Mouse (Mus musculus) liver, postnatal 0 days (tissue): ENCODE data around the gene Fam104a. TPM values are rescaled to one million over a fixed set of nuclear protein-coding genes. Genes with fewer than 3 reads are reported as not detected.

Source experiments
- ATAC-seq: fragments of 200-750 bp; cut with Nextera tagmentation; 2 replicates; pipeline ENCODE4 v1.8.0; 2017; ENCODE audit warnings: mild to moderate bottlenecking, moderate library complexity
- DNase-seq: peaks from one replicate; pipeline ENCODE4 v3.0.0-alpha.2; 2016
- H3K27ac ChIP-seq: fragments of 300-500 bp; sonication (generic); 2 replicates; pipeline ENCODE4 v1.5.1; 2014; ENCODE audit warnings: antibody characterized with exemption, moderate library complexity, mild to moderate bottlenecking, low read depth
- H3K27me3 ChIP-seq: fragments of 300-500 bp; sonication (generic); 2 replicates; pipeline ENCODE4 v1.6.1; 2014; ENCODE audit warnings: low read length, control low read depth, mixed read lengths; ENCODE audit not compliant: insufficient read depth
- H3K36me3 ChIP-seq: fragments of 300-500 bp; sonication (generic); replicated peaks from 2 replicates; pipeline ENCODE4 v1.6.1; 2014; ENCODE audit warnings: mild to moderate bottlenecking, control low read depth, low read length, moderate library complexity, mixed read lengths; ENCODE audit not compliant: insufficient read depth
- H3K4me1 ChIP-seq: fragments of 300-500 bp; sonication (generic); 2 replicates; pipeline ENCODE4 v1.6.1; 2014; ENCODE audit warnings: antibody characterized with exemption, mild to moderate bottlenecking, control low read depth; ENCODE audit not compliant: insufficient read depth
- H3K4me2 ChIP-seq: fragments of 300-500 bp; sonication (generic); 2 replicates; pipeline ENCODE4 v1.6.1; 2014; ENCODE audit warnings: low read depth, mild to moderate bottlenecking, low read length, moderate library complexity, mixed read lengths
- H3K4me3 ChIP-seq: fragments of 300-500 bp; sonication (generic); 2 replicates; pipeline ENCODE4 v1.5.1; 2014; ENCODE audit warnings: low read depth, low read length
- H3K9ac ChIP-seq: fragments of 300-500 bp; sonication (generic); replicated peaks from 2 replicates; pipeline ENCODE4 v1.6.1; 2014; ENCODE audit warnings: mild to moderate bottlenecking, moderate library complexity
- H3K9me3 ChIP-seq: fragments of 300-500 bp; sonication (generic); 2 replicates; pipeline ENCODE4 v1.6.1; 2016; ENCODE audit warnings: mild to moderate bottlenecking, control low read depth, low read length, mixed read lengths
- CTCF ChIP-seq: sonication (generic); IDR thresholded peaks from 2 replicates; pipeline ENCODE4 v1.5.1; 2016; ENCODE audit warnings: antibody characterized with exemption, low read depth
- EP300 ChIP-seq: IDR thresholded peaks from 2 replicates; pipeline ENCODE4 v1.6.1; 2016; ENCODE audit warnings: antibody characterized with exemption, low read depth, mild to moderate bottlenecking
- WGBS: fragments of 180-500 bp; shearing (Covaris S2); extraction: QIAGEN DNeasy Blood & Tissue Kit; methylation state at CpG from one replicate; pipeline ENCODE4 v1.1.7; 2014; ENCODE audit not compliant: insufficient replicate concordance; 5-methylcytosine and 5-hydroxymethylcytosine counted together
- polyA plus RNA-seq: library from polyadenylated mRNA; unstranded; fragments of >200 nt; fragmentation: Nextera tagmentation; extraction: Ambion mirVana; gene quantifications from 2 replicates; pipeline ENCODE4 v1.2.1, GENCODE M21; 2015

Gene Fam104a
- polyA plus RNA-seq: 24.1 and 26.5 TPM in 2 replicates

DNA sequence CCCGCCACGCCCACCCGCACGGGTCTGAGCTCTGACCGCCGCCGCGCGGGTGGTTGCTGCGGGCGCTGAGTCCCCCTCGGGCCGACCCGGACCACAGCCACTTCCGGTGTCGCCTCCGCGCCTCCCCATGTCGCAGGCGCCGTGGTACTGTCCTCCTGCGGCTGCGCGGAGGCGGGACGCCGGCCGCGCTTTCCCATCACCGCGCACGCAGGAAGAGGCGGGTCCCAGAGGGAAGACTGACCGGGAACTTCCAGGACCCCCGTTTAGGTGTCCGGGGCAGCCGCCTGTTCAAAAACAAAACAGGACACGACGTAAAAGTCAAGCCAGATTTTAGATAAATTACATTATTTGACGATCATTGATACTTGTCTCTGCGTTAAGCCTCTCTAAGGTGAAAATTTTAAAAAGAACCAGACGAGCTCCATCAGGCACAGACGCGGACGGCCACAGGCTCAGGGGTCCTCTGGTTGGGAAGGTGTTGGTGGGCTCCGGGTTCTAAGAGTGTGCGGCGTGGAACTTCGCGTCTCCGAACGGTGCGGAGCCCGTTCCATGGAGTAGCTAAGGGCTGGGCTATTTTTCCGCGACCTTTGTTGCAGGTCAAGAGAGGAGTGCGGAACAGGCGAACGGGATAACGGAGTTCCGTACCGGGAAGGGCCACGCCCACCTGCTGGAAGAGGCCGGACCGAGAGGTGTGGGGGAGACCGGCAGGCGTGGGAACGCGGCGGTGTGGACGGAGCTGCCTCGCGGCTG, at the start of gene Fam104a, which contains the start of gene D11Wsu47e:
Gene Fam104a, minus strand, starts transcription at position 199 of the 750 bp plus-strand sequence.
Gene D11Wsu47e, plus strand, starts transcription at position 456 of the 750 bp plus-strand sequence.
- TF ChIP-seq EP300: peak; percentile 91
- TF ChIP-seq CTCF: no peak
- H3K27ac ChIP-seq: peak within 1 kb of the TSS; percentile 98
- peak within 1 kb of the TSS; percentile 95 for H3K4me2 ChIP-seq
- H3K4me1 ChIP-seq: peaks cover 31% of the 10 kb centered on the region
- H3K27me3 ChIP-seq: no peaks in the 10 kb centered on the region
- peak; percentile 95 for DNase-seq
- peak; percentile 90 for ATAC-seq
- no peaks in the 10 kb centered on the region for H3K9me3 ChIP-seq
- H3K9ac ChIP-seq: peak within 1 kb of the TSS; percentile 97
- H3K36me3 ChIP-seq: peaks cover 18% of the 10 kb centered on the region; the same call in 1 of the 2 replicates
- under 1% methylated on average over 67 of the region's 73 CpGs for WGBS
- peak within 1 kb of the TSS; percentile 97 for H3K4me3 ChIP-seq

- Histone ChIP-seq H3K27me3 (no peaks in the 10 kb centered on the region), H3K9me3 (no peaks in the 10 kb centered on the region), H3K4me3 (no peak overlapping the region), H3K27ac (no peak overlapping the region), H3K9ac (no peak overlapping the region), H3K36me3 (peaks cover 27% of the 10 kb centered on the region), H3K4me2 (no peak overlapping the region), H3K4me1 (peaks cover 50% of the 10 kb centered on the region)
- 96% methylated on average over 10 of the region's 10 CpGs for WGBS
- DNase-seq (no peak), ATAC-seq (no peak)
- TF ChIP-seq CTCF: peak; percentile 40
- no peak for TF ChIP-seq EP300
These were observed 48.1 kb upstream of the Fam104a start for GRCm38 (mm10) chr11:113731945-113732612.

DNA sequence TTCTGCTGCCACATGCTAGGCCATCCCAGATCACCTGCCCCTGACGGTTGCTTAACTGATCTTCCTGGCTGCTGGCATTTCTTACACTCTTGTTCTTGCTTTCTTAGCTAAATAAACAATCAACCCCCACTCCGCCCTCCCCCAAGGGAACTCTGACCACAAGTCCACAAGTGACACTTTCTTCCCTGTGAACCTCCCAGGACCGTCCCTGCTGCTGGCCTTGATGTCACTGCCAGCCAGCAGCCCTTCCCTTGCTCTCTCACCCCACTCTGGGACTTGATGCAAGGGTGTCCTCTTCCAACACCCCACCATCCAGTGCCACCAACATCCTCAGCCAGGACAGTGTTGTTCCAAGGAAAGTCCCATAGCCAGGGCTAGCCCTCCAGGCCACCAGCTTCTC, 46.9 kb upstream of the Fam104a start:
- H3K4me3 ChIP-seq: no peak overlapping the region
- H3K9me3 ChIP-seq: no peaks in the 10 kb centered on the region
- H3K4me2 ChIP-seq: no peak overlapping the region
- ATAC-seq: peak; percentile 22; the same call in 1 of the 2 replicates
- no peaks in the 10 kb centered on the region for H3K27me3 ChIP-seq
- peaks cover 33% of the 10 kb centered on the region for H3K36me3 ChIP-seq
- DNase-seq: peak; percentile 48
- 54% methylated on average over 3 of the region's 3 CpGs for WGBS
- H3K4me1 ChIP-seq: peaks cover 47% of the 10 kb centered on the region
- H3K27ac ChIP-seq: no peak overlapping the region; the same call in 1 of the 2 replicates
- TF ChIP-seq CTCF (no peak), EP300 (no peak)
- H3K9ac ChIP-seq: no peak overlapping the region

DNA sequence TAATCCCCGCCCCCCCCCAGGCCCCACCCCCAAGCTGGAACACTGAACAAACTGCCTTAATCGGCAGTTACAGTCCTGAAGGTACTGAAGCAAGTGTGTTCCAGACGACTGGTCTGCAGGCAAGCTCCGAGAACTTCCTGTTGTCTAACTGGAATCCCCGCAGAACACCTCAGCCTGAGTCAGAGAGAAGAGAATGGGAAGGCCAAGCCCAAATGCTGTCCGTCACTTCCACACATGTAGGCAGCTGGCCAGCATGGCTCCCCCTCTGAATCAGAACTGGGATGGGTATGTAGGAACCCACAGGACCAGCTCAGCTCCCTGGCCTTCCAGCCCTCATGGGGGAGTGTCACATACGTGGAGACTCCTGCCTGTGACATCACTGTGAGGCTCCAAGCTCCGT, 46.0 kb upstream of the Fam104a start:
- Histone ChIP-seq H3K27me3 (no peaks in the 10 kb centered on the region), H3K4me2 (no peak overlapping the region), H3K4me1 (peaks cover 42% of the 10 kb centered on the region), H3K4me3 (no peak overlapping the region), H3K9me3 (no peaks in the 10 kb centered on the region), H3K36me3 (peaks cover 33% of the 10 kb centered on the region), H3K27ac (no peak overlapping the region), H3K9ac (no peak overlapping the region)
- no peak for TF ChIP-seq CTCF
- TF ChIP-seq EP300: no peak
- ATAC-seq (no peak), DNase-seq (no peak)
- WGBS: 64% methylated on average over 8 of the region's 8 CpGs

- Histone ChIP-seq H3K9ac (no peak overlapping the region), H3K4me1 (peaks cover 35% of the 10 kb centered on the region), H3K9me3 (no peaks in the 10 kb centered on the region), H3K4me3 (no peak overlapping the region), H3K27me3 (no peaks in the 10 kb centered on the region), H3K27ac (no peak overlapping the region), H3K36me3 (peaks cover 33% of the 10 kb centered on the region), H3K4me2 (no peak overlapping the region)
- no peak for TF ChIP-seq EP300
- no peak for TF ChIP-seq CTCF
- DNase-seq: no peak
- no peak for ATAC-seq
- WGBS: 91% methylated on average over 21 of the region's 21 CpGs
These were observed 45.3 kb upstream of the Fam104a start for GRCm38 (mm10) chr11:113729239-113729638.

GRCm38 (mm10) chr11:113727992-113728391, 44.0 kb upstream of the Fam104a start:
- H3K9ac ChIP-seq: no peak overlapping the region
- no peaks in the 10 kb centered on the region for H3K27me3 ChIP-seq
- H3K9me3 ChIP-seq: no peaks in the 10 kb centered on the region
- no peak overlapping the region for H3K4me3 ChIP-seq
- DNase-seq: no peak
- 85% methylated on average over 6 of the region's 6 CpGs for WGBS
- H3K4me2 ChIP-seq: no peak overlapping the region
- peaks cover 23% of the 10 kb centered on the region for H3K4me1 ChIP-seq
- ATAC-seq: no peak
- no peak for TF ChIP-seq EP300
- no peak for TF ChIP-seq CTCF
- H3K36me3 ChIP-seq: peaks cover 33% of the 10 kb centered on the region
- no peak overlapping the region for H3K27ac ChIP-seq
